Mouse (Mus musculus): ENCODE data around the gene Zfp280c.

The Zfp280c gene

GRCm38 (mm10) chrX:48594099-48594760 is at the start of gene Zfp280c:
Gene Zfp280c (minus strand): TSS chrX:48594504.
- peak; percentile 73 for DNase-seq (ENCODE audit: low read depth, low spot score)
- no peaks in the 10 kb centered on the region for H3K36me3 ChIP-seq (ENCODE audit: control insufficient read depth, insufficient read depth, low read length, poor library complexity, severe bottlenecking)
- no peaks in the 10 kb centered on the region for H3K27me3 ChIP-seq (ENCODE audit: control insufficient read depth, insufficient read depth, low read length, poor library complexity, severe bottlenecking)

GRCm38 (mm10) chrX:48637032-48637431 is 42.7 kb upstream of the Zfp280c start:
- peak; percentile 30 for DNase-seq (ENCODE audit: low read depth, low spot score)
- Histone ChIP-seq H3K36me3 (ENCODE audit: control insufficient read depth, insufficient read depth, low read length, poor library complexity, severe bottlenecking) (peaks cover 2% of the 10 kb centered on the region; the same call in 1 of the 2 replicates), H3K27me3 (ENCODE audit: control insufficient read depth, insufficient read depth, low read length, poor library complexity, severe bottlenecking) (no peaks in the 10 kb centered on the region)

GRCm38 (mm10) chrX:48624054-48624420 is 29.7 kb upstream of the Zfp280c start:
- H3K27me3 ChIP-seq (ENCODE audit: control insufficient read depth, insufficient read depth, low read length, poor library complexity, severe bottlenecking), result no peaks in the 10 kb centered on the region
- no peak for DNase-seq (ENCODE audit: low read depth, low spot score)

GRCm38 (mm10) chrX:48623379-48624053 is 29.2 kb upstream of the Zfp280c start, which contains the start of gene Slc25a14:
Gene Slc25a14 (plus strand): TSS chrX:48623413.
- H3K27me3 ChIP-seq (ENCODE audit: control insufficient read depth, insufficient read depth, low read length, poor library complexity, severe bottlenecking), result no peaks in the 10 kb centered on the region
- no peaks in the 10 kb centered on the region for H3K36me3 ChIP-seq (ENCODE audit: control insufficient read depth, insufficient read depth, low read length, poor library complexity, severe bottlenecking)
- peak; percentile 72 for DNase-seq (ENCODE audit: low read depth, low spot score)

More at GRCm38 (mm10) chrX:48624054-48624420, 29.7 kb upstream of the Zfp280c start:
- H3K36me3 ChIP-seq (ENCODE audit: control insufficient read depth, insufficient read depth, low read length, poor library complexity, severe bottlenecking), result no peaks in the 10 kb centered on the region

GRCm38 (mm10) chrX:48623049-48623378 is 28.7 kb upstream of the Zfp280c start:
- DNase-seq (ENCODE audit: low read depth, low spot score), result no peak
- no peaks in the 10 kb centered on the region for H3K27me3 ChIP-seq (ENCODE audit: control insufficient read depth, insufficient read depth, low read length, poor library complexity, severe bottlenecking)
- no peaks in the 10 kb centered on the region for H3K36me3 ChIP-seq (ENCODE audit: control insufficient read depth, insufficient read depth, low read length, poor library complexity, severe bottlenecking)

- H3K36me3 ChIP-seq (ENCODE audit: control insufficient read depth, insufficient read depth, low read length, poor library complexity, severe bottlenecking), result no peaks in the 10 kb centered on the region
- no peak for DNase-seq (ENCODE audit: low read depth, low spot score)
- no peaks in the 10 kb centered on the region for H3K27me3 ChIP-seq (ENCODE audit: control insufficient read depth, insufficient read depth, low read length, poor library complexity, severe bottlenecking)
These were observed 10.6 kb upstream of the Zfp280c start for GRCm38 (mm10) chrX:48604872-48605271.

- H3K36me3 ChIP-seq (ENCODE audit: control insufficient read depth, insufficient read depth, low read length, poor library complexity, severe bottlenecking), result no peaks in the 10 kb centered on the region
- no peak for DNase-seq (ENCODE audit: low read depth, low spot score)
- no peaks in the 10 kb centered on the region for H3K27me3 ChIP-seq (ENCODE audit: control insufficient read depth, insufficient read depth, low read length, poor library complexity, severe bottlenecking)
These were observed 2.6 kb upstream of the Zfp280c start for GRCm38 (mm10) chrX:48596906-48597305.

- no peaks in the 10 kb centered on the region for H3K27me3 ChIP-seq (ENCODE audit: control insufficient read depth, insufficient read depth, low read length, poor library complexity, severe bottlenecking)
- DNase-seq (ENCODE audit: low read depth, low spot score), result no peak
- no peaks in the 10 kb centered on the region for H3K36me3 ChIP-seq (ENCODE audit: control insufficient read depth, insufficient read depth, low read length, poor library complexity, severe bottlenecking)
These were observed 1.7 kb upstream of the Zfp280c start for GRCm38 (mm10) chrX:48596053-48596452.

GRCm38 (mm10) chrX:48593721-48594098 is 594 bp downstream of the Zfp280c start:
- no peak for DNase-seq (ENCODE audit: low read depth, low spot score)
- H3K36me3 ChIP-seq (ENCODE audit: control insufficient read depth, insufficient read depth, low read length, poor library complexity, severe bottlenecking), result no peaks in the 10 kb centered on the region
- no peaks in the 10 kb centered on the region for H3K27me3 ChIP-seq (ENCODE audit: control insufficient read depth, insufficient read depth, low read length, poor library complexity, severe bottlenecking)

- no peaks in the 10 kb centered on the region for H3K27me3 ChIP-seq (ENCODE audit: control insufficient read depth, insufficient read depth, low read length, poor library complexity, severe bottlenecking)
- no peaks in the 10 kb centered on the region for H3K36me3 ChIP-seq (ENCODE audit: control insufficient read depth, insufficient read depth, low read length, poor library complexity, severe bottlenecking)
- DNase-seq (ENCODE audit: low read depth, low spot score), result no peak
These were observed 11.0 kb downstream of the Zfp280c start for GRCm38 (mm10) chrX:48583332-48583731.

- Histone ChIP-seq H3K27me3 (ENCODE audit: control insufficient read depth, insufficient read depth, low read length, poor library complexity, severe bottlenecking) (no peaks in the 10 kb centered on the region), H3K36me3 (ENCODE audit: control insufficient read depth, insufficient read depth, low read length, poor library complexity, severe bottlenecking) (no peaks in the 10 kb centered on the region)
- DNase-seq (ENCODE audit: low read depth, low spot score), result peak; percentile 76
These were observed 62.1 kb downstream of the Zfp280c start for GRCm38 (mm10) chrX:48532175-48532574.

GRCm38 (mm10) chrX:48526435-48526834 is 67.9 kb downstream of the Zfp280c start:
- no peak for DNase-seq (ENCODE audit: low read depth, low spot score)
- Histone ChIP-seq H3K27me3 (ENCODE audit: control insufficient read depth, insufficient read depth, low read length, poor library complexity, severe bottlenecking) (no peaks in the 10 kb centered on the region), H3K36me3 (ENCODE audit: control insufficient read depth, insufficient read depth, low read length, poor library complexity, severe bottlenecking) (no peaks in the 10 kb centered on the region)

GRCm38 (mm10) chrX:48525866-48526265 is 68.4 kb downstream of the Zfp280c start:
- H3K36me3 ChIP-seq (ENCODE audit: control insufficient read depth, insufficient read depth, low read length, poor library complexity, severe bottlenecking), result no peaks in the 10 kb centered on the region
- DNase-seq (ENCODE audit: low read depth, low spot score), result no peak
- no peaks in the 10 kb centered on the region for H3K27me3 ChIP-seq (ENCODE audit: control insufficient read depth, insufficient read depth, low read length, poor library complexity, severe bottlenecking)

- H3K36me3 ChIP-seq (ENCODE audit: control insufficient read depth, insufficient read depth, low read length, poor library complexity, severe bottlenecking), result no peaks in the 10 kb centered on the region
- no peaks in the 10 kb centered on the region for H3K27me3 ChIP-seq (ENCODE audit: control insufficient read depth, insufficient read depth, low read length, poor library complexity, severe bottlenecking)
- DNase-seq (ENCODE audit: low read depth, low spot score), result no peak
These were observed 69.0 kb downstream of the Zfp280c start for GRCm38 (mm10) chrX:48525332-48525731.

GRCm38 (mm10) chrX:48523512-48523911 is 70.8 kb downstream of the Zfp280c start:
- no peaks in the 10 kb centered on the region for H3K27me3 ChIP-seq (ENCODE audit: control insufficient read depth, insufficient read depth, low read length, poor library complexity, severe bottlenecking)
- DNase-seq (ENCODE audit: low read depth, low spot score), result peak; percentile 19
- H3K36me3 ChIP-seq (ENCODE audit: control insufficient read depth, insufficient read depth, low read length, poor library complexity, severe bottlenecking), result no peaks in the 10 kb centered on the region

Measured in splenic B cell, adult 2 months (primary cell).